Mouse (Mus musculus): ENCODE measurements at regions not wholly inside any gene's neighbourhood (a gene's known extent, or its start where the extent isn't known, plus 50 kb on each side); places are given as distances from the start of the nearest gene placed in this dataset.

GRCm38 (mm10) chr12:107858536-107859280, 144.7 kb downstream of the Bcl11b start:
- H3K4me1 ChIP-seq, result no peaks in the 10 kb centered on the region; the same call in 1 of the 2 replicates
- no peaks in the 10 kb centered on the region for H3K9me3 ChIP-seq (replicated peaks)
- ATAC-seq (ENCODE audit: low FRiP score), result no peak
- no peaks in the 10 kb centered on the region for H3K36me3 ChIP-seq
- H3K9ac ChIP-seq (replicated peaks), result no peak overlapping the region
- no peak overlapping the region for H3K4me3 ChIP-seq (replicated peaks)
- 57% methylated on average over 10 of the region's 10 CpGs for WGBS
- no peaks in the 10 kb centered on the region for H3K27me3 ChIP-seq (replicated peaks)
- H3K27ac ChIP-seq (replicated peaks), result no peak overlapping the region
- no peak overlapping the region for H3K4me2 ChIP-seq

GRCm38 (mm10) chr12:107859750-107860149, 143.7 kb downstream of the Bcl11b start:
- no peaks in the 10 kb centered on the region; the same call in 1 of the 2 replicates for H3K4me1 ChIP-seq
- no peaks in the 10 kb centered on the region for H3K27me3 ChIP-seq (replicated peaks)
- ATAC-seq (ENCODE audit: low FRiP score), result no peak
- WGBS, result 11% methylated on average over 7 of the region's 8 CpGs
- no peak overlapping the region for H3K4me2 ChIP-seq
- H3K27ac ChIP-seq (replicated peaks), result no peak overlapping the region
- H3K9ac ChIP-seq (replicated peaks), result no peak overlapping the region
- H3K36me3 ChIP-seq, result no peaks in the 10 kb centered on the region
- H3K9me3 ChIP-seq (replicated peaks), result no peaks in the 10 kb centered on the region
- H3K4me3 ChIP-seq (replicated peaks), result no peak overlapping the region

DNA sequence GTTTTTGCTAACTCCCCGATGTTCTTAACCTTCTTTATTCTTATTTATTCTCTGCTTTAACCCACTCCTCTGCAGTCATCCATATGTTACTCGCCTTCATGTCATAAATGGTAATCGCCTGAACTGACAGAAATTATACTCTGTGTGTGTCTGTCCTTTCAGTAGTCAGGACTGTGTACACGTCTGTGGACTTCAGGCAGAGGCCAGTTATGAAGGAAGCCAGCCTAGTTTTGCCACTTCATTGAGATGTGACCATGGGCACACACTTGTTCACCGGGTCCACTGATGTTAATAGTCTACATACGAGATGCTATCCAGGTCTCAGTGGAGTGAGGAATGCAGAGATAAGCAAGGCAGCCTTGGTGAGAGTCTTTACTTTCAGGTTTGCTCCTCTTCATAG, 143.0 kb downstream of the Bcl11b start:
- 83% methylated on average over 6 of the region's 6 CpGs for WGBS
- Histone ChIP-seq H3K4me3 (replicated peaks) (no peak overlapping the region), H3K9ac (replicated peaks) (no peak overlapping the region), H3K36me3 (no peaks in the 10 kb centered on the region), H3K9me3 (replicated peaks) (no peaks in the 10 kb centered on the region), H3K4me2 (no peak overlapping the region), H3K27me3 (replicated peaks) (no peaks in the 10 kb centered on the region), H3K27ac (replicated peaks) (no peak overlapping the region), H3K4me1 (no peaks in the 10 kb centered on the region; the same call in 1 of the 2 replicates)
- no peak for ATAC-seq (ENCODE audit: low FRiP score)

Data from neural tube, embryonic 15.5 days (tissue).